Mouse (Mus musculus) bone marrow macrophage, adult 2 months (primary cell): Measurements from ENCODE around the gene Btbd7.

Experiments
- CTCF ChIP-seq: IDR thresholded peaks from 2 replicates; pipeline ENCODE4 v1.5.1; 2012; ENCODE audit warnings: low read depth, mild to moderate bottlenecking, low read length, moderate library complexity
- POLR2A ChIP-seq: IDR thresholded peaks from 2 replicates; pipeline ENCODE4 v1.6.1; 2012; ENCODE audit warnings: mild to moderate bottlenecking, low read depth, low read length, borderline replicate concordance

DNA sequence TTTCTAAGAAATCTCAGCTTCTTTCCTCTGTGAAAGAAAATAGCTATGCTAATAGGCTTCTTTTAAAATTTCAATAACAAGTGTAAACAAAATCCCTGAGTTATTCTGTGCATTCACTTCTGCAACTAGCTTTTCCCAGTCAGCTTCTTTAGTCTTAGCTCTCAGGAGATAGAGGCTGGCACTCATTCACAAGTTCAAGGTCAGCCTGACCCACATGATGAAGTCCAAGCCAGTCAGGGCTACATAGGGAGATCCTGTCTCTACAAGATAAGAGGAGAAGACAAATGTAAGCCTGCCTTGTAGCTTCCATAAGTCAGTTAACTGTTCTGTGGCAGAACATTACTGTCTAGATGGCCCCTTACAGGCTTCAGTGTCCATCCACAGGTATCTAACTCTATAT is 114.6 kb downstream of the Btbd7 start:
- no peak for TF ChIP-seq CTCF
- no peak for TF ChIP-seq POLR2A
